8 mouse cellular contexts compared by ENCODE assay signal in the genomic region with DNA sequence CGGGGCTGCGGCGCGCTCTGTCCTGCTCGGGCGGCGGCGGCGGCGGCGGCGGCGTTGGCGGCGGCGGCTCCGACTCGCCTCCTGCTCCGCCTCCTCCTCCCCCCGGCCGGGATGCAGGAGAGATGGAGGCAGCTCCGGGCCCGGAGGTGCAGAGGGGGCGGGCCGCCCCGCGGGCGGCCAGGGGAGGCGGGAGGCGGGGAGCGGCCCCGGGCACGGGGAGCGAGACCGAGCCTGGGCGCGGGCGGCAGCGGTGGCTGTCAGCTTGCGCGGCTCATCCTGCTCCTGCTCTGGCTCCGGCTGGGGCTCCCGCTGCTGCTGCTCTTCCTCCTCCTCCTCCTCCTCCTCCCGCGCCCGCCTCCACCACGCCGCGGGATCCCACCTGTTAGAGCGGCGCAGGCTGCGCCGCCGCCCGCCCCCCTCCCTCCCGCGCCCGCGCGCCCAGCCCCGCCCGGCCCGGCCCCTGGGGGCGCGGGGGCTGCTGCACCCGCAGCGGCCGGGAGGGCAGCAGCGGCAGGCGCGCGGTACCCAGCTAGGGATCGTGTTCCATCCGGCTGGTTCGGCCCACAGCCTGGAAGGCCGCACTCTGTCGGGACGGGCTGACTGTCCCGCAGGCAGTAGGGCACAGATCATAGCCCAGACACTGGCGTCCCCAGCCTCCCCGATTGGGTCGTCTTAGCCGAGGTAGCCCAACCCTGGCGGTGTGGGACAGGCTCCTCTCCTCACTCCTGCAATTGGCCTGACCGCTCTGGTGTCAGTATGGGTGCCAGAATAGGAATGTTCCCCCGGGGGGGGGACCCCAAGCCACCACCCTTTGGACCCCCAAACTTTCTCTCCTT. TPM values are rescaled to one million over a fixed set of nuclear protein-coding genes. Genes with fewer than 3 reads are reported as not detected.
DNase-seq lines count a peak whose midpoint lies in the region; ATAC-seq and TF ChIP-seq lines count a peak whose summit lies in the region.

A gene (minus strand): TSS at position 41 of the 836 bp plus-strand sequence.

- in situ Hi-C loops in ES-E14 (cut with MboI; ENCODE audit: low sequenced_read_pairs in 2 of 2, unreplicated experiment in 2 of 2) = no loop called here

- H3K9ac ChIP-seq in ES-E14 (ENCODE audit: insufficient read depth, low read depth, low read length, poor library complexity, severe bottlenecking) = peak within 1 kb of the TSS; percentile 72
- H3K9ac ChIP-seq in heart, postnatal 0 days (replicated peaks; ENCODE audit: low read depth, low read length) = peak within 1 kb of the TSS; percentile 50
- peak within 1 kb of the TSS; percentile 93 for H3K9ac ChIP-seq in midbrain, embryonic 13.5 days (replicated peaks)

- H3K36me3 ChIP-seq in ES-E14 (ENCODE audit: control insufficient read depth, insufficient read depth, low read length, poor library complexity, severe bottlenecking) = no peaks in the 10 kb centered on the region
- H3K36me3 ChIP-seq in heart, postnatal 0 days (replicated peaks; ENCODE audit: control insufficient read depth, insufficient read depth, low read length) = no peaks in the 10 kb centered on the region
- H3K36me3 ChIP-seq in midbrain, embryonic 13.5 days = no peaks in the 10 kb centered on the region

- peak within 1 kb of the TSS; percentile 75 for H3K4me2 ChIP-seq in heart, postnatal 0 days (ENCODE audit: low read depth, low read length)
- peak within 1 kb of the TSS; percentile 91 for H3K4me2 ChIP-seq in midbrain, embryonic 13.5 days (replicated peaks)

- H3K4me3 ChIP-seq in ES-E14 (ENCODE audit: insufficient read depth in 1 of 2, low read depth in 1 of 2, low read length in 2 of 2, poor library complexity in 1 of 2, severe bottlenecking in 1 of 2) = peak within 1 kb of the TSS; percentile 83 to 88
- H3K4me3 ChIP-seq in heart, postnatal 0 days (ENCODE audit: low read depth, low read length) = peak within 1 kb of the TSS; percentile 57
- H3K4me3 ChIP-seq in midbrain, embryonic 13.5 days (replicated peaks) = peak within 1 kb of the TSS; percentile 83

- no peak for TF ChIP-seq EP300 in heart, postnatal 0 days (IDR thresholded peaks at IDR 0.05; ENCODE audit: low read depth)

- H3K9me3 ChIP-seq in ES-E14 (ENCODE audit: control insufficient read depth, insufficient read depth, low read depth, low read length) = no peaks in the 10 kb centered on the region
- H3K9me3 ChIP-seq in heart, postnatal 0 days (replicated peaks; ENCODE audit: control insufficient read depth, low read length) = no peaks in the 10 kb centered on the region
- H3K9me3 ChIP-seq in midbrain, embryonic 13.5 days = no peaks in the 10 kb centered on the region

- peak; percentile 26 for DNase-seq in gastrocnemius, postnatal 14 days
- DNase-seq in gastrocnemius, postnatal 36 days = no peak
- DNase-seq in ES-E14 (ENCODE audit: low read depth, low spot score) = no peak
- DNase-seq in cerebellum, postnatal 25 days = peak; percentile 76 to 87
- DNase-seq in heart, postnatal 0 days (ENCODE audit: low spot score) = peak; percentile 22
- peak in 1 of 2 experiments; percentile 62 for DNase-seq in left cerebral cortex, postnatal 36 days (ENCODE audit: low spot score in 2 of 2)

- peaks cover 1 to 12% of the 10 kb centered on the region in 2 experiments; a peak in 3 of 4 replicates for H3K4me1 ChIP-seq in ES-E14 (ENCODE audit: control insufficient read depth in 2 of 2, insufficient read depth in 2 of 2, low read length in 2 of 2, poor library complexity in 1 of 2)
- H3K4me1 ChIP-seq in heart, postnatal 0 days (ENCODE audit: control insufficient read depth, insufficient read depth) = peaks cover 14% of the 10 kb centered on the region; the same call in 1 of the 2 replicates
- H3K4me1 ChIP-seq in midbrain, embryonic 13.5 days (replicated peaks) = peaks cover 41% of the 10 kb centered on the region

- H3K27me3 ChIP-seq in heart, postnatal 0 days (ENCODE audit: control insufficient read depth, insufficient read depth, low read length) = 0 out of 2 replicates have a peak, but pooled peaks cover 8% of the 10 kb centered on the region
- peaks cover 13% of the 10 kb centered on the region for H3K27me3 ChIP-seq in midbrain, embryonic 13.5 days

- 0 out of 2 replicates have a peak, but pooled peaks have one; percentile 4 for ATAC-seq in heart, postnatal 0 days (ENCODE audit: insufficient read depth, low read depth)
- ATAC-seq in midbrain, embryonic 13.5 days = peak; percentile 25
- ATAC-seq in megakaryocyte progenitor cell, adult 5-6 weeks (replicated peaks; ENCODE audit: poor library complexity) = no peak

- no peak within 1 kb of the TSS for H3K27ac ChIP-seq in ES-E14 (ENCODE audit: insufficient read depth, low read depth, low read length, poor library complexity, severe bottlenecking)
- H3K27ac ChIP-seq in heart, postnatal 0 days (ENCODE audit: low read depth) = peak within 1 kb of the TSS; percentile 49
- H3K27ac ChIP-seq in midbrain, embryonic 13.5 days = peak within 1 kb of the TSS; percentile 96

- no peak for TF ChIP-seq CTCF in heart, postnatal 0 days (IDR thresholded peaks at IDR 0.05; ENCODE audit: low read depth)

- WGBS in heart, postnatal 0 days = 4% methylated on average over 52 of the region's 86 CpGs
- WGBS in midbrain, embryonic 13.5 days = under 1% methylated on average over 55 of the region's 86 CpGs

- intact Hi-C loops in gastrocnemius, postnatal 14 days (cut with DNase I; ENCODE audit: low total_unique reads) = no loop called here
- intact Hi-C loops in gastrocnemius, postnatal 36 days (cut with DNase I) = loop anchor here (10.0 kb wide), 1 partner anchor 55 kb away; no protein-coding TSS in a partner anchor
- intact Hi-C loops in left cerebral cortex, postnatal 36 days (cut with DNase I) = loop anchor here (5.0 kb wide), 2 partner anchors 38 to 53 kb away; a partner anchor contains a TSS

TF ChIP-seq in ES-E14, 5 proteins besides CTCF, POLR2A, EP300 and RAD21:
- TF ChIP-seq CHD2 (IDR thresholded peaks at IDR 0.05; ENCODE audit: low read depth, low read length) (no peak), ZNF384 (IDR thresholded peaks at IDR 0.05; ENCODE audit: low read depth, low read length) (no peak), ZC3H11A (IDR thresholded peaks at IDR 0.05; ENCODE audit: borderline replicate concordance, low read depth, low read length) (no peak), MAFK (IDR thresholded peaks at IDR 0.05; ENCODE audit: insufficient read depth, low read depth, low read length) (no peak), HCFC1 (IDR thresholded peaks at IDR 0.05; ENCODE audit: borderline replicate concordance, insufficient read depth, low read length) (no peak)

RNA-seq across cellular contexts. Expression of the gene that starts here (rescaled TPM):
- 1 to 10 TPM; 3.0 to 3.3 TPM for total RNA-seq in gastrocnemius, postnatal 14 days (2021)
- total RNA-seq in gastrocnemius, postnatal 36 days (2021) = 1 to 10 TPM in 1 of 2 experiments, under 1 TPM in 1; 0.94 to 1.0 TPM
- 3.8 and 4.3 TPM in 2 replicates for total RNA-seq in ES-E14 (2012; rRNA removed)
- 10.2 and 13.1 TPM in 2 replicates for total RNA-seq in heart, postnatal 0 days (2014; rRNA removed; ENCODE audit: low replicate concordance)
- 4.3 TPM in 2 replicates for polyA plus RNA-seq in heart, postnatal 0 days (2015; fragmentation: Nextera tagmentation; extraction: Ambion mirVana)
- total RNA-seq in left cerebral cortex, postnatal 36 days (2021) = 10 to 100 TPM; 46.4 to 50.2 TPM
- 41.9 and 43.9 TPM in 2 replicates for polyA plus RNA-seq in midbrain, embryonic 13.5 days (2015; fragmentation: Nextera tagmentation; extraction: Ambion mirVana)
- total RNA-seq in megakaryocyte progenitor cell, adult 5-6 weeks (2015) = 3.0 and 4.4 TPM in 2 replicates
- total RNA-seq in megakaryocyte progenitor cell, adult 5-6 weeks (2017) = 1.4 and 3.7 TPM in 2 replicates

Comparison
In these comparisons a context has a peak if more than half of its experiments do, and no peak if none do; other contexts are left out.
1. DNase-seq: peak in gastrocnemius, postnatal 14 days (single experiment), cerebellum, postnatal 25 days (2 of 2) and heart, postnatal 0 days (single experiment); none in gastrocnemius, postnatal 36 days (0 of 2) and ES-E14 (single experiment).
2. Peak in every context shown above with its lines, with median percentiles within 50 percentile points of each other: H3K4me3 ChIP-seq and H3K9ac ChIP-seq.